Mouse (Mus musculus) erythroid progenitor cell, adult 5-6 weeks (primary cell): ENCODE results near the gene Ldlrad3. TPM values are rescaled to one million over a fixed set of nuclear protein-coding genes. Genes with fewer than 3 reads are reported as not detected.

ENCODE experiments used
- ATAC-seq: replicated peaks from 2 replicates; pipeline ENCODE4 v1.8.0; 2016; ENCODE audit warnings: moderate number of reproducible peaks, mild to moderate bottlenecking, moderate TSS enrichment, inconsistent platforms; ENCODE audit not compliant: poor library complexity, low FRiP score, severe bottlenecking
- total RNA-seq, 2 experiments: library from RNA; stranded (forward) in 1 of 2; stranded (reverse) in 1 of 2; fragments of 150-400 nt in 1 of 2; fragments of 186-747, 209-891 nt in 1 of 2; gene quantifications; 2 replicates each; pipeline versions ENCODE4 v1.2.3 to v1.2.4; 2015 to 2017; ENCODE audit warnings: low replicate concordance in 2 of 2

Ldlrad3 gene
- total RNA-seq, 2 experiments from 2014 or later: 2.2 to 8.8 TPM

DNA sequence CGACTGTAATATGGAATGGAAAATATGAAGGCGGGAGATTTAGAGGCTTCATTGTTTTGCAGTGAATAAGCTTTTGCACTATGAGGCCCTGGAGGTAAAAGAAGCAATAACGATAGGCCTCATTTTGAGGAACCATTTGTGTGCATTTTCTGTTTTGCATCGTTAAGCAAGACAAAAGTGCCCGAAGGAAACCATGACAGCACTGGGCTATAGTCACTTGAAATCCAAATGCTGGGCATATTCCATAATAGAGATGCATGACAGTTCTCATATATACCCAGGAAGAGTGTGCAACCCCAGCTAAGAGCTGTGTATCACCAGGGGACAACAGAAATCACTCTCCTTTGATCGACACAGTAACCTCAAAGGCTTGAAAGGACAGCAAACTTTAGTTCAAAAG, 38.1 kb downstream of the Ldlrad3 start:
- no peak for ATAC-seq

DNA sequence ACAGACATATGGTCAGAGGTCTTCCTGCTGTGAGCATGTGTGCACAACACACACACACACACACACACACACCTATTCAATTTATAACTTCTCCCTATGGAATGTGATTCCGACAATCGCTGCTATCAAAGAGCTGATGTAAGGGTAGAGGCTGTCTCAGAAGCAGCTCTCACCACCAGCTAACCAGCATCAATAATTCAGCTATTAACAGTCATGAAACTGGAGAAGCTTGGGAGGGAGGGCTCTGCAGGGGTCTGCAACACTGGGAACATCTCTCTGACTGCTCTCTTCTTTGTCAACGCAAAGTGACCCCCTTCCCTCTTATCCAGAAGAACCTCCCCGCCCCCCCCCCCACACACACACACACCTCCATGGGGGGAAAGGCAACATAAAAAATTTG, 38.6 kb downstream of the Ldlrad3 start:
- no peak for ATAC-seq

- no peak for ATAC-seq
These were observed 39.8 kb downstream of the Ldlrad3 start for GRCm38 (mm10) chr2:102146386-102146785.

- ATAC-seq: no peak
These were observed 41.1 kb downstream of the Ldlrad3 start for GRCm38 (mm10) chr2:102145036-102145435.

- ATAC-seq: no peak
These were observed 41.9 kb downstream of the Ldlrad3 start for GRCm38 (mm10) chr2:102144311-102144710.

- no peak for ATAC-seq
These were observed 43.4 kb downstream of the Ldlrad3 start for GRCm38 (mm10) chr2:102142654-102143271.

GRCm38 (mm10) chr2:102142197-102142623, 44.0 kb downstream of the Ldlrad3 start:
- ATAC-seq: no peak

DNA sequence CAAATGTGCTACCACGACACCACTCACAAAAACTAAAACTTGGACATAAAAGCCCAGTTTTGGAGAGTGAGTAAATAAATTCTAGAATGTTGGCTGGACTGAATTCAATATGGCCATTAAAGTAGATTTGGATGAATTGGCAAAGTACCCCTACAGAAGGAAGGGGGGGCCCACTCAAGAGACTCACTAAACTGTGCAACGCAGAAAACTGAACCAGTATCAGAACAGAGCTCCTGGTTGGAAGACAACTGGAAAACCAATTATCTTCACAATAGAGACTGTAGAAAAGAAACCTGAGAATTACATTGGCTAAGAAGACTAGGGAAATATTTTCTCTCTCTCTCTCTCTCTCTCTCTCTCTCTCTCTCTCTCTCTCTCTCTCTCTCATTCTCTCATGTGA, 45.0 kb downstream of the Ldlrad3 start:
- ATAC-seq: no peak

DNA sequence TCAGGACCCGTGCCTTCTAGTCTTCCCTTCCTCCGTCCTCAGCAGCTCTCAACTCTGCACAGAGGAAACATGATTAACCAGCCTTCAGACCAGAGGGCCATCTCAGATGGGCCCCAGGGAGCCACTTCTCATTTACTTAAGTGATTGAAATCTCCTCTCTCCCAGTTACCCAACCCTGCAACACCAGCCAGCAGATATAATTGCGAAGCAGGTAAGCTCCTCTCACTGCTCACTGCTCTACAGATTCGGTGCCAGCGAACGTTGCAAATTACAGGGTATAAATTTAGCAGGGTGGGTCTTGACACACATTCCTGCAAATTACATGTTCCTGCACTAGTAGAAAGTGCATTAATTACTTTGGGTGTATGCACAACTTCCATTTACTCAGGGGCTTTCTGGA, 48.3 kb downstream of the Ldlrad3 start:
- ATAC-seq: no peak

DNA sequence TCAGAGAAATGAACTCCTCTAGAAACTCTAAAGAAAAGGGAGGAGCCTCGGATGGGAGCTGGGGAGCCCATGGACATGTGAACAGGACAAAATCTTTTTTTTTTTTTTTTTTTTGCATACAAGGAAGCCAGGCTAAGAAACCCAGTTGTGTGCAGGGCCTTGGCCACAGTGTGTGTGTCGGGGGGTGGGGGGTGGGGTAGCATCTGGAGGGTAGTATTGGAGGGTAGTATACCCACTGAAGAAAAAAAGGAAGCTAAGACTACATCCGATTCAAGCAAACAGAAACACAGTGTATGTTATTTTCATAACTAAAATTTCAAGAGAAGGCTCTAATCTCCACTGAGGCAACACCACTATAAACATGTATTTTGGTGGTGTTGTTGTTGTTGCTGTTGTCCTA, 50.0 kb downstream of the Ldlrad3 start:
- no peak for ATAC-seq

DNA sequence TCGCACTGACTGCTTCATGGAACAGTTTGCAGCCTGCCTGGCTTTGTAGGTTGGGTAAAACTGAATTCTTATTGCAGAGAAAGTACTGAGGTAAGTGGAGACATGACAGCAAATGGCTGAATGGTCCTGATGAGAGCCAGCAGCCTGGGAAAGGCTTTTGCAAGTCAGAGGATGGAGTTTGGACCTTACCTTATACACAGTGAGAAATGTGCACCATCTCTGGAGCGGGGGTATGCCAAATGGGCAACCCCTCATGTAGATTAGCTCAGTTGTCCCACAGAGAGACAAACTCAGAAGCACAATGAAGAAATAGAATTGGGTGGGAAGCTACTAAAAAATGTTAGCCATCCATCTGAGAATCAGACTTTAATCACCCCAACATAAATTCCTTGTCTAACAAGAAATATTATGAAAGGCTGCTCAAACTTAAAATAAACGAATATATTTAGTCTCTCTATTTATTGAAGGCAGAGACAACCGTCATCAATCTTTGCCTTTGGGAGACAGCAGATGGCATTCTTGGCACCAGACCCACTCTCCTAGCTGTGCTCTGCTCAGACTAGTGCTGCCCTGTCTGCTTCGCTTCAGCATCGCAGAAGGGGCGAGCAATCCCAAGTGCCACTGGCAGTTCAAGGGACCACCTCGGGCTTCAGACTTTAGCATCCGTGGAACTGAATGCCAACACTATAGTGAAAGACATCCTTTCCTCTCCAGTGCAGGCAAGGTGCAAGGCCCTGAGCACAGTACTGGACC, 51.5 kb downstream of the Ldlrad3 start:
- no peak for ATAC-seq

DNA sequence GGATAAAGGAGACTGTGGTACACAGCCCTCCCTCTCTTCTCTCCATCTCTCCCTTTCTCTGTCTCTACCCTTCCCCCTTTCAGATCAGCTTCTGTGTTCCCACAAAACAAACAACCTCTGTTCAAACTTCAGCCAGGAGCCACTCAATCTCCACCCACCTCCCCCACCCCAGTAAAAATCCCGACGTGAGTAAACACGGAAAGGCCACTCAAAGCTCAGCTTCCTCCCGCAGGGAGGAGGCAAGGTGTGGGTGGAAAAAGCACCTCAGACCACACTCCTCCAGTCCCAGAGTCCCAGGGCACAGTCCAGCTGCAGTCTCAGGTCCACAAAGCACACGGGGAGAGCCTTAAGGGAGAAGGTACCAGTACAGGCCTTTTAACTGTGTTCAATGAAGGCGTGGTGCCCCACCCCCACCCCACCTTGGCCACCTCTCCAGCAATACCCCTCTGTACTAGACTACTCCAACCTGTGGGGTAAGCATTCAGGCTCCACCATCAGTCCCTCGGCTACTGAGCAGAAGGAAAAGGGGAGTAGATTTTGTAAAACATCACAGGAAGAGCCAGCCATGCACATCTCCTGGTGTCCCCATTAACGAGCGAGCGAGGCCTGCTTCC, 53.1 kb downstream of the Ldlrad3 start:
- no peak for ATAC-seq

GRCm38 (mm10) chr2:102130198-102130845, 55.9 kb downstream of the Ldlrad3 start:
- no peak for ATAC-seq

- ATAC-seq: no peak
These were observed 57.0 kb downstream of the Ldlrad3 start for GRCm38 (mm10) chr2:102129235-102129634.

- no peak for ATAC-seq
These were observed 57.6 kb downstream of the Ldlrad3 start for GRCm38 (mm10) chr2:102128500-102129030.

- no peak for ATAC-seq
These were observed 58.3 kb downstream of the Ldlrad3 start for GRCm38 (mm10) chr2:102127791-102128387.

- no peak for ATAC-seq
These were observed 59.0 kb downstream of the Ldlrad3 start for GRCm38 (mm10) chr2:102127221-102127620.

DNA sequence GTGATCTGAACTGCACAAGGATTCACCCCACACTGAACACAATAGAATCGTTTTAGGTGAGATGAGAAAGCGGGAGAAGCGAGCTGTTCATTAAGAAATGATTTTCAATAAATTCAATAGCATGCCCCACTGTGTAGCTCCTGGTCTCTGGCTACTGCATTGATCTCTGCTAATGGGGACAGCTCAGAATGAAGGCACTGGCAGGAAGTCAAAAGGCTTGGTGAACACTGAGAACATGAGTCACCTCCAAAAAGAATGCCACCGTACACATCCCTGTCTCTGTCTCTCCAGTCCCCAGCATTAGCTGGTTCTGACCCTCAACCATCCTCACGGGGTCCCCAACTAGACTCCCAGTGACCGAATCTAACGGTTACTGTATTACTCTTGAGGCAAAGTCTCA, 60.1 kb downstream of the Ldlrad3 start:
- no peak for ATAC-seq

- no peak for ATAC-seq
These were observed 61.1 kb downstream of the Ldlrad3 start for GRCm38 (mm10) chr2:102125042-102125441.

DNA sequence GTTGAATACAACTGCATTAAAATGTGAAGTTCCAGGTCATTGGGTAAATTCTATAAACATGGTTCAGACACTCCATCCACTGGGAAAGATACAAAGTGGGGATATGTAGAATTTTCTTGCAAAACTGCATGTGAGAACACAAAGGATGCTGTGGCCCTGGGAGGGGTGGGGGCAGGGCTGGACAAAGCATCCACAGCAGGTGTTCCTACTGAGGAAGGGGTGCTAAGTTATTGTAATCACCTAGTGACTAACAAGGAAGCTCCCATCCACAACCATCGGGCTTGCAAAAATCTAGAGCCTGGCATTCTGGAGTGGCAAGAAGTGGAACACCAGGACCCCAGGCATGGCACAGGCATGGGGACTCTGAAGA, 64.1 kb downstream of the Ldlrad3 start:
- no peak for ATAC-seq
